Mouse (Mus musculus) CH12.LX (cell line): ENCODE measurements around the gene Tom1. TPM values are rescaled to one million over a fixed set of nuclear protein-coding genes. Genes with fewer than 3 reads are reported as not detected.

Source experiments
- DNase-seq: peaks from one replicate; pipeline ENCODE4 v3.0.0-alpha.2; 2013; ENCODE audit errors: extremely low read depth
- H3K27ac ChIP-seq: 2 replicates; pipeline ENCODE4 v1.5.1; 2012; ENCODE audit warnings: low read depth, mild to moderate bottlenecking, control low read depth, moderate library complexity; ENCODE audit not compliant: insufficient read depth
- H3K27me3 ChIP-seq: replicated peaks from 2 replicates; pipeline ENCODE3; 2012; ENCODE audit warnings: inconsistent platforms
- H3K36me3 ChIP-seq, 2 experiments: replicated peaks in 1 of 2; 2 replicates each; pipeline versions ENCODE3 to v1.6.1; 2012; ENCODE audit warnings: inconsistent platforms in 1 of 2, low read length in 1 of 2, mild to moderate bottlenecking in 1 of 2, mixed read lengths in 1 of 2, moderate library complexity in 1 of 2; ENCODE audit not compliant: control insufficient read depth in 1 of 2, insufficient read depth in 1 of 2
- H3K4me1 ChIP-seq, 2 experiments: 2 replicates each; pipeline ENCODE4 v1.6.1; 2012; ENCODE audit warnings: inconsistent platforms in 1 of 2, moderate library complexity in 1 of 2; ENCODE audit not compliant: insufficient read depth in 2 of 2, control insufficient read depth in 1 of 2
- H3K4me2 ChIP-seq: 2 replicates; pipeline ENCODE4 v1.6.1; 2012; ENCODE audit warnings: low read depth, mild to moderate bottlenecking, control low read depth; ENCODE audit not compliant: poor library complexity, insufficient read depth, severe bottlenecking
- H3K4me3 ChIP-seq, 3 experiments: fragments of 150-350 bp in 1 of 3; sonication (generic) in 1 of 3; replicated peaks in 1 of 3; 2 replicates each; pipeline versions ENCODE3 to v1.5.1; 2011 to 2012; ENCODE audit warnings: low read depth in 2 of 3, low read length in 2 of 3, mild to moderate bottlenecking in 2 of 3, moderate library complexity in 2 of 3, control low read depth in 1 of 3, improper control_type of control experiment in 1 of 3, inconsistent platforms in 1 of 3, mixed read lengths in 1 of 3; ENCODE audit not compliant: poor library complexity in 1 of 3
- H3K79me2 ChIP-seq: replicated peaks from 2 replicates; pipeline ENCODE4 v1.6.1; 2012; ENCODE audit warnings: mild to moderate bottlenecking, moderate library complexity; ENCODE audit not compliant: control insufficient read depth, poor library complexity, insufficient read depth, severe bottlenecking; ENCODE audit errors: extremely low read depth
- H3K9ac ChIP-seq: 2 replicates; pipeline ENCODE4 v1.6.1; 2012; ENCODE audit warnings: low read depth, mild to moderate bottlenecking, control low read depth, moderate library complexity; ENCODE audit not compliant: insufficient read depth
- H3K9me3 ChIP-seq: replicated peaks from 2 replicates; pipeline ENCODE3; 2012; ENCODE audit warnings: low read length, inconsistent platforms, mixed read lengths
- CHD2 ChIP-seq: IDR thresholded peaks from 2 replicates; pipeline ENCODE4 v1.6.1; 2011; ENCODE audit warnings: low read length, improper control_type of control experiment
- CTCF ChIP-seq, 2 experiments: IDR thresholded peaks in 1 of 2; conservative IDR thresholded peaks in 1 of 2; 2 replicates each; pipeline ENCODE4 v1.5.1; 2011 to 2012; ENCODE audit warnings: low read depth in 2 of 2, low read length in 2 of 2, improper control_type of control experiment in 1 of 2, inconsistent platforms in 1 of 2, mild to moderate bottlenecking in 1 of 2, moderate library complexity in 1 of 2
- EP300 ChIP-seq: IDR thresholded peaks from 2 replicates; pipeline ENCODE4 v1.6.1; 2011; ENCODE audit warnings: low read length, improper control_type of control experiment
- ETS1 ChIP-seq: conservative IDR thresholded peaks from 2 replicates; pipeline ENCODE4 v1.6.1; 2012; ENCODE audit warnings: low read depth, mild to moderate bottlenecking, inconsistent platforms, low read length, improper control_type of control experiment, moderate library complexity
- GABPA ChIP-seq: IDR thresholded peaks from 2 replicates; pipeline ENCODE4 v1.6.1; 2012; ENCODE audit warnings: low read depth, low read length, improper control_type of control experiment, inconsistent platforms; ENCODE audit not compliant: insufficient replicate concordance
- JUN ChIP-seq: IDR thresholded peaks from 2 replicates; pipeline ENCODE4 v1.6.1; 2011; ENCODE audit warnings: low read depth, mild to moderate bottlenecking, low read length, improper control_type of control experiment, moderate library complexity; ENCODE audit not compliant: insufficient read depth
- JUND ChIP-seq: conservative IDR thresholded peaks from 2 replicates; pipeline ENCODE4 v1.6.1; 2011; ENCODE audit warnings: low read depth, low read length, improper control_type of control experiment
- KAT2A ChIP-seq: IDR thresholded peaks from 2 replicates; pipeline ENCODE4 v1.6.1; 2012; ENCODE audit warnings: low read length, improper control_type of control experiment, inconsistent platforms; ENCODE audit not compliant: insufficient replicate concordance
- MEF2A ChIP-seq: IDR thresholded peaks from 2 replicates; pipeline ENCODE4 v1.6.1; 2014; ENCODE audit warnings: low read depth, mild to moderate bottlenecking, inconsistent platforms, low read length, improper control_type of control experiment, borderline replicate concordance
- MXI1 ChIP-seq: IDR thresholded peaks from 2 replicates; pipeline ENCODE4 v1.6.1; 2011; ENCODE audit warnings: mild to moderate bottlenecking, low read depth, low read length, improper control_type of control experiment
- PAX5 ChIP-seq: IDR thresholded peaks from 2 replicates; pipeline ENCODE4 v1.6.1; 2012; ENCODE audit warnings: low read length, inconsistent platforms, mixed read lengths
- POLR2A ChIP-seq: IDR thresholded peaks from 2 replicates; pipeline ENCODE4 v1.6.1; 2011; ENCODE audit warnings: low read depth, mild to moderate bottlenecking, improper control_type of control experiment, low read length
- POLR2AphosphoS2 ChIP-seq: IDR thresholded peaks from 2 replicates; pipeline ENCODE4 v1.6.1; 2011; ENCODE audit warnings: low read depth, low read length, improper control_type of control experiment
- SIN3A ChIP-seq: IDR thresholded peaks from 2 replicates; pipeline ENCODE4 v1.6.1; 2012; ENCODE audit warnings: low read length, improper control_type of control experiment, inconsistent platforms
- SMC3 ChIP-seq: IDR thresholded peaks from 2 replicates; pipeline ENCODE4 v1.6.1; 2011; ENCODE audit warnings: low read depth, low read length, improper control_type of control experiment
- TBP ChIP-seq: conservative IDR thresholded peaks from 2 replicates; pipeline ENCODE4 v1.6.1; 2011; ENCODE audit warnings: low read depth, low read length, improper control_type of control experiment
- USF2 ChIP-seq: conservative IDR thresholded peaks from 2 replicates; pipeline ENCODE4 v1.6.1; 2011; ENCODE audit warnings: low read depth, low read length, improper control_type of control experiment
- ZC3H11A ChIP-seq: IDR thresholded peaks from 2 replicates; pipeline ENCODE4 v1.6.1; 2012; ENCODE audit warnings: low read depth, mild to moderate bottlenecking, inconsistent platforms, low read length, improper control_type of control experiment
- ZKSCAN1 ChIP-seq: IDR thresholded peaks from 2 replicates; pipeline ENCODE4 v1.6.1; 2012; ENCODE audit warnings: low read depth, inconsistent platforms, low read length, improper control_type of control experiment, borderline replicate concordance
- ZNF384 ChIP-seq: IDR thresholded peaks from 2 replicates; pipeline ENCODE4 v1.6.1; 2012; ENCODE audit warnings: low read depth, low read length, improper control_type of control experiment, inconsistent platforms
- dilution Hi-C: fragments of 300-500 bp; cut with MboI; formaldehyde crosslinking; loops from 2 replicates; pipeline ENCODE4 v1.14.3; 2020; ENCODE audit warnings: low sequenced_read_pairs; ENCODE audit not compliant: extremely low pct_unique_long_range_greater_than_20kb, extremely low pct_ligation_motif_present
- in situ Hi-C: fragments of 300-500 bp; cut with MboI; formaldehyde crosslinking; loops from 3 replicates; pipeline ENCODE4 v1.14.3; 2019; ENCODE audit warnings: low sequenced_read_pairs, low pct_ligation_motif_present, low pct_unique_long_range_greater_than_20kb, mixed read lengths
- polyA plus RNA-seq: library from polyadenylated mRNA; unstranded; fragments of >175 nt; gene quantifications from 2 replicates; pipeline ENCODE4 v1.2.1, GENCODE M21; 2012; ENCODE audit warnings: low read depth; ENCODE audit not compliant: insufficient read length
- total RNA-seq, 2 experiments: library from RNA; depleted of rRNA; stranded (reverse); fragments of 300-350 nt in 1 of 2; fragments of >200 nt in 1 of 2; gene quantifications; 2 replicates each; pipeline ENCODE4 v1.2.3; 2012 to 2014

Tom1 gene
- total and polyA plus RNA-seq, 3 experiments, result 13.4 to 25.3 (median 18.4) TPM

DNA sequence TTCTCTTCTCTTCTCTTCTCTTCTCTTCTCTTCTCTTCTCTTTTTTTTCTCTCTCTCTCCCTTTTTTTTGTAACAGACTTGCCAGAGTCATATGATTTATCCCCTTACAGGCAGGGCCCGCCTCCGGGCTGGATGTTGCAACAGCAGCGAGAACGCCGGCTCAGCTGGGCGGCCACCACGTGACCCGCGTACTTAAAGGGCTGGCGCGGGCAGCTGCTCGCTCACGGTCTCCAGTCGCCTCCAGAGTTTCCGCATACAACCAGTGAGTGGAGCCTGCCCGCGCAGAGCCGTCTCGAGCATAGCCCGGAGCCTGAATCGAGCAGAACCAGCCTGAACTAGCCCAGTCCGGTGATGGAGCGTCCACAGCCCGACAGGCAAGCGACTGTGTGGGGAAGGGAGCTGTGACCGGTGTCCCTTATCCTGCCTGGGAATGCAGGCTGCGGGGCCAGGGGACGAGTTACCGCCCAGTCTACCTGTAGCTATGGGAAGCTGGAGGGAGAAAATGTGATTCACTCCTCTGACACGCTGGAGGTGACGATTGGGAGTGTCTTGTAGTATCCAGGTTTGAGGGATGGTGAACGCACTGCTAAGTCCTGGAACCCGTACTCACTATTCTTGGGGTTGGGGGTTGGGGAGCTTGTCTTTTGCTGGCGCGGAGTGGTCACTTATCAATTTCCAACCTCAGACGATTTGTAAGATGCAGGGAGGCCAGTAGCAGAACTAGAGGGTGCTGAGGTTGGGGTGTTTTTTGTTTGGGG is 60.1 kb downstream of the Tom1 start, which contains the start of gene Hmox1 (continued):
- TF ChIP-seq ZC3H11A (no peak), POLR2AphosphoS2 (peak; percentile 77; the same call in 1 of the 2 replicates), CHD2 (no peak; the same call in 1 of the 2 replicates), ZKSCAN1 (no peak), JUN (no peak), KAT2A (no peak), TBP (peak; percentile 96), ZNF384 (peak; percentile 85), USF2 (peak; percentile 93), MXI1 (peak; percentile 95), SMC3 (no peak), POLR2A (peak; percentile 96), GABPA (no peak), CTCF (conservative IDR thresholded peaks at IDR 0.05 in 1 of 2, IDR thresholded peaks at IDR 0.05 in 1 of 2; ENCODE audit: low read depth in 2 of 2, low read length in 2 of 2) (no peak), ETS1 (peak; percentile 96), PAX5 (no peak), JUND (no peak)

DNA sequence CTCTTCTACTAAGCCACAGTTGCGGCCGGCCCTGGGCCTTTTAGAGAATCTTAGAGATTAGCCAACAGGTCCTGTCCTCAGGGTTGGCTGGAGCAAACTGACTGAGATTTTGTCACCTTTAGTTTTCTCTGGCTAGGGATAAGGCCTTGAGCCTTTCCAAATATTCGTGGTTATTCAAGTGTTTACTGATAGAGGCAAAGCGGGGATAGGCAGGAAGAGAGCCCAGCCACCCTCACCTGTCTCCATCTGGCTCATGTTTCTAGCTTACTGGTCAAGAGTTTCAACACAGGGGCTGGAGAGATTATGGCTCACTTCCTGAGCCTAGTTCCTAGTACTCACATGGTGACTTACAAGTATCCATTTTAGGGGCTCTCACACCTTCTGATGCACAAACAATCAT is 69.5 kb downstream of the Tom1 start:
- no peaks in the 10 kb centered on the region for H3K27me3 ChIP-seq
- H3K9ac ChIP-seq, result no peak overlapping the region
- dilution Hi-C loops (no loop called here), in situ Hi-C loops (no loop called here)
- no peaks in the 10 kb centered on the region for H3K79me2 ChIP-seq
- peaks cover 32 to 59% of the 10 kb centered on the region in 2 experiments for H3K36me3 ChIP-seq
- no peak overlapping the region for H3K27ac ChIP-seq
- DNase-seq, result no peak
- no peak overlapping the region for H3K4me3 ChIP-seq
- H3K4me2 ChIP-seq, result no peak overlapping the region
- peaks cover 0 to under 1% of the 10 kb centered on the region in 2 experiments; a peak in 2 of 4 replicates for H3K4me1 ChIP-seq
- TF ChIP-seq EP300 (no peak), CHD2 (no peak), SIN3A (no peak), MEF2A (no peak)
- TF ChIP-seq, all 38 proteins: peak for 0
- H3K9me3 ChIP-seq, result no peaks in the 10 kb centered on the region
